Mouse (Mus musculus) hindbrain, embryonic 14.5 days (tissue): Measurements from ENCODE around the gene Hs2st1. TPM values are rescaled to one million over a fixed set of nuclear protein-coding genes. Genes with fewer than 3 reads are reported as not detected.

Experiments
- ATAC-seq: fragments of 200-750 bp; cut with Nextera tagmentation; 2 replicates; pipeline ENCODE4 v1.8.0; 2017; ENCODE audit warnings: moderate number of reproducible peaks, mild to moderate bottlenecking, moderate TSS enrichment, moderate library complexity; ENCODE audit not compliant: low FRiP score
- DNase-seq: peaks from one replicate; pipeline ENCODE4 v3.0.0-alpha.2; 2015; ENCODE audit warnings: low spot score
- H3K27ac ChIP-seq: fragments of 300-500 bp; sonication (generic); 2 replicates; pipeline ENCODE4 v1.5.1; 2014; ENCODE audit warnings: mild to moderate bottlenecking, moderate library complexity
- H3K27me3 ChIP-seq: fragments of 300-500 bp; sonication (generic); 2 replicates; pipeline ENCODE4 v1.6.1; 2014; ENCODE audit warnings: mild to moderate bottlenecking, low read length, mixed read lengths; ENCODE audit not compliant: control insufficient read depth, insufficient read depth
- H3K36me3 ChIP-seq: fragments of 300-500 bp; sonication (generic); replicated peaks from 2 replicates; pipeline ENCODE4 v1.6.1; 2014; ENCODE audit not compliant: control insufficient read depth, insufficient read depth
- H3K4me1 ChIP-seq: fragments of 300-500 bp; sonication (generic); replicated peaks from 2 replicates; pipeline ENCODE4 v1.6.1; 2014; ENCODE audit warnings: antibody characterized with exemption, low read length, mixed read lengths; ENCODE audit not compliant: control insufficient read depth, insufficient read depth
- H3K4me2 ChIP-seq: fragments of 300-500 bp; sonication (generic); replicated peaks from 2 replicates; pipeline ENCODE4 v1.6.1; 2014; ENCODE audit warnings: mild to moderate bottlenecking, moderate library complexity
- H3K4me3 ChIP-seq: fragments of 300-500 bp; sonication (generic); replicated peaks from 2 replicates; pipeline ENCODE4 v1.5.1; 2014; ENCODE audit warnings: mild to moderate bottlenecking, low read length
- H3K9ac ChIP-seq: fragments of 300-500 bp; sonication (generic); 2 replicates; pipeline ENCODE4 v1.6.1; 2014
- H3K9me3 ChIP-seq: fragments of 300-500 bp; sonication (generic); 2 replicates; pipeline ENCODE4 v1.6.1; 2016; ENCODE audit warnings: low read length; ENCODE audit not compliant: control insufficient read depth
- WGBS: fragments of 180-500 bp; shearing (Covaris S2); extraction: QIAGEN DNeasy Blood & Tissue Kit; methylation state at CpG from one replicate; pipeline ENCODE4 v1.1.7; 2014; 5-methylcytosine and 5-hydroxymethylcytosine counted together
- polyA plus RNA-seq: library from polyadenylated mRNA; unstranded; fragments of >200 nt; fragmentation: Nextera tagmentation; extraction: Ambion mirVana; gene quantifications from 2 replicates; pipeline ENCODE4 v1.2.1, GENCODE M21; 2014

Gene Hs2st1
- polyA plus RNA-seq, 1 experiment from 2014 or later = 15.2 TPM

GRCm38 (mm10) chr3:144384648-144385047 lies 185.3 kb downstream of the Hs2st1 start:
- Histone ChIP-seq H3K9me3 (no peaks in the 10 kb centered on the region), H3K4me1 (peaks cover 9% of the 10 kb centered on the region), H3K27ac (no peak overlapping the region), H3K4me3 (no peak overlapping the region), H3K9ac (no peak overlapping the region), H3K4me2 (no peak overlapping the region), H3K36me3 (no peaks in the 10 kb centered on the region), H3K27me3 (no peaks in the 10 kb centered on the region)
- ATAC-seq = no peak
- WGBS = 97% methylated on average over 10 of the region's 10 CpGs
- no peak for DNase-seq

GRCm38 (mm10) chr3:144381431-144381980 lies 188.5 kb downstream of the Hs2st1 start:
- Histone ChIP-seq H3K4me1 (peaks cover 19% of the 10 kb centered on the region), H3K27me3 (no peaks in the 10 kb centered on the region), H3K4me2 (peak overlapping the region; percentile 43), H3K9me3 (no peaks in the 10 kb centered on the region), H3K9ac (no peak overlapping the region), H3K4me3 (no peak overlapping the region), H3K36me3 (no peaks in the 10 kb centered on the region), H3K27ac (no peak overlapping the region)
- ATAC-seq (no peak), DNase-seq (no peak)
- 54% methylated on average over 14 of the region's 16 CpGs for WGBS

- H3K4me2 ChIP-seq = peak overlapping the region; percentile 43
- H3K36me3 ChIP-seq = no peaks in the 10 kb centered on the region
- H3K27ac ChIP-seq = no peak overlapping the region
- ATAC-seq (peak; percentile 82), DNase-seq (peak; percentile 69)
- H3K4me1 ChIP-seq = peaks cover 19% of the 10 kb centered on the region
- H3K27me3 ChIP-seq = no peaks in the 10 kb centered on the region
- H3K9me3 ChIP-seq = no peaks in the 10 kb centered on the region
- H3K4me3 ChIP-seq = peak overlapping the region; percentile 14; the same call in 1 of the 2 replicates
- peak overlapping the region; percentile 10; the same call in 1 of the 2 replicates for H3K9ac ChIP-seq
- 3% methylated on average over 18 of the region's 18 CpGs for WGBS
These were observed 189.1 kb downstream of the Hs2st1 start for GRCm38 (mm10) chr3:144380921-144381320.

- no peak overlapping the region for H3K4me3 ChIP-seq
- H3K9me3 ChIP-seq = no peaks in the 10 kb centered on the region
- no peak for DNase-seq
- ATAC-seq = no peak
- H3K4me1 ChIP-seq = peaks cover 19% of the 10 kb centered on the region
- no peaks in the 10 kb centered on the region for H3K27me3 ChIP-seq
- no peak overlapping the region for H3K9ac ChIP-seq
- H3K36me3 ChIP-seq = no peaks in the 10 kb centered on the region
- no peak overlapping the region for H3K4me2 ChIP-seq
- H3K27ac ChIP-seq = no peak overlapping the region
- 85% methylated on average over 4 of the region's 4 CpGs for WGBS
These were observed 190.2 kb downstream of the Hs2st1 start for GRCm38 (mm10) chr3:144379801-144380200.

Other genes starting within 250 kb of the Hs2st1 start
- 461 and 464 TPM in 2 replicates for gene Selenof, start 123 bp upstream of the Hs2st1 start, polyA plus RNA-seq
- gene Sh3glb1, start 150.2 kb upstream of the Hs2st1 start, polyA plus RNA-seq = 134 and 138 TPM in 2 replicates
- 0.21 and 0.27 TPM in 2 replicates for gene Clca3a1, start 190.8 kb upstream of the Hs2st1 start, polyA plus RNA-seq
- not detected in 2 replicates for gene Clca3a2, start 249.3 kb upstream of the Hs2st1 start, polyA plus RNA-seq